Mouse (Mus musculus): Measurements from ENCODE around the gene Adcy6.
A peak's percentile ranks its signal among the peaks of the same experiment; 100 is the strongest.

DNA sequence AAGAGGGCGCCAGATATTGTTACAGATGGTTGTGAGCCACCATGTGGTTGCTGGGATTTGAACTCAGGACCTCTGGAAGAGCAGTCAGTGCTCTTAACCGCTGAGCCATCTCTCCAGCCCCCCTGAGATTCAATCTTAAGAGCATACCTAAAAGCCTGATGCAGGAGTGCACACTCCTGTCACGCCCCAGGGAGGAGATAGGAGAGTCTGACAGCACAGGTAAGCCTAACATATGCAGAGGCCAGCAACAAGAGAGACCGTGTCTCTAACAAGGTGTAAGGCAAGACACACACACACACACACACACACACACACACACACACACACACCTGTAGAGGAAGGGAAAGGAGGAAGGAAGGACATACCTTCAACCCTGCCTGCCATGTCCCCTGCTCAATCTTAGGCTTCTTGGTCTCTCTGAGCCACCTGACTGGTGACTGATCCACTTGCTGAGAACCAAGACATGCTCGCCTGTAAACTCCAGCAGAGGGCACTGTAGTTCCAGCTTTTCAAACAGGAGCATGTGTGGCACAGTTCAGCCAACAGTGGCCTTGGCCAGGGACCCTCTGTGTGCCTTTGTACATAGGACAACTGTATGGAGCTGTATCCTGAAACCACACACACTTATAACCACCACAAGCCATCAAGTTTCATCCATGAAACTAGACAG lies 29.9 kb downstream of the Adcy6 start:
- TF ChIP-seq SMC3 (IDR thresholded peaks at IDR 0.05; ENCODE audit: low read depth, low read length) (peak; percentile 99), GABPA (IDR thresholded peaks at IDR 0.05; ENCODE audit: insufficient replicate concordance, low read depth, low read length) (no peak), KAT2A (IDR thresholded peaks at IDR 0.05; ENCODE audit: insufficient replicate concordance, low read length) (no peak), TCF12 (IDR thresholded peaks at IDR 0.05; ENCODE audit: low read depth, low read length) (peak; percentile 35; the same call in 1 of the 2 replicates), MAFK (IDR thresholded peaks at IDR 0.05; ENCODE audit: insufficient replicate concordance, low read length) (no peak), POLR2A (IDR thresholded peaks at IDR 0.05; ENCODE audit: low read depth, low read length) (no peak), ZNF384 (IDR thresholded peaks at IDR 0.05; ENCODE audit: low read depth, low read length) (no peak), EP300 (IDR thresholded peaks at IDR 0.05; ENCODE audit: low read length) (no peak), ZMIZ1 (IDR thresholded peaks at IDR 0.05; ENCODE audit: low read depth, low read length) (no peak), E2F4 (IDR thresholded peaks at IDR 0.05; ENCODE audit: insufficient replicate concordance, low read depth, low read length) (no peak), CTCF (conservative IDR thresholded peaks at IDR 0.05 in 1 of 2, IDR thresholded peaks at IDR 0.05 in 1 of 2; ENCODE audit: low read depth in 2 of 2, low read length in 2 of 2) (peak; percentile 77 to 98), RAD21 (IDR thresholded peaks at IDR 0.05; ENCODE audit: low read depth, low read length) (no peak; the same call in none of the 2 replicates)

All from CH12.LX (cell line).